Mouse (Mus musculus) hindlimb bud, embryonic 11.5 days (tissue): ENCODE data around the gene Olfr1432.
"Not testable (repeated sequence)": the region's sequence is repeated elsewhere in the genome, so short reads cannot be mapped to it uniquely, and the experiment has no call there.

Experiments used
- DNase-seq: peaks from one replicate; pipeline ENCODE4 v3.0.0-alpha.2; 2012; ENCODE audit warnings: low read depth, low spot score; ENCODE audit errors: extremely low spot score

Olfr1432 gene

GRCm38 (mm10) chr19:12232496-12232895 is at the start of gene Olfr1432:
Gene Olfr1432 (minus strand): TSS chr19:12232596.
- not testable (repeated sequence) for DNase-seq

GRCm38 (mm10) chr19:12279554-12279953 is 47.2 kb upstream of the Olfr1432 start, which contains the start of gene Olfr1434:
Gene Olfr1434 (plus strand): TSS chr19:12279854.
- no peak for DNase-seq

GRCm38 (mm10) chr19:12260732-12261131 is 28.3 kb upstream of the Olfr1432 start, which contains the start of gene Olfr235:
Gene Olfr235 (plus strand): TSS chr19:12261032.
- no peak for DNase-seq

GRCm38 (mm10) chr19:12241559-12241958 is 9.2 kb upstream of the Olfr1432 start, which contains the start of gene Olfr262:
Gene Olfr262 (minus strand): TSS chr19:12241659.
- DNase-seq, result no peak

- DNase-seq, result no peak
Measured at GRCm38 (mm10) chr19:12200334-12200733, 32.1 kb downstream of the Olfr1432 start, which contains the start of gene Olfr1431. Gene Olfr1431 (plus strand): TSS chr19:12200634.

GRCm38 (mm10) chr19:12199076-12199475 is 33.3 kb downstream of the Olfr1432 start:
- DNase-seq, result not testable (repeated sequence)
